Mouse (Mus musculus) adrenal gland, postnatal 4 days (tissue): ENCODE results near the gene Gpr176. TPM values are rescaled to one million over a fixed set of nuclear protein-coding genes. Genes with fewer than 3 reads are reported as not detected.

Experiments
- DNase-seq, 2 experiments: peaks; one replicate each; pipeline ENCODE4 v3.0.0; 2021 to 2022; ENCODE audit warnings: low spot score in 2 of 2, mixed read lengths in 2 of 2
- total RNA-seq, 2 experiments: library from RNA; stranded (reverse); gene quantifications; 2 replicates each; pipeline ENCODE4 v1.2.3; 2021

The Gpr176 gene
- total RNA-seq, 2 experiments from 2014 or later = 2.8 to 3.2 TPM

GRCm38 (mm10) chr2:118375522-118375921, 2.3 kb upstream of the Gpr176 start:
- no peak for DNase-seq

DNA sequence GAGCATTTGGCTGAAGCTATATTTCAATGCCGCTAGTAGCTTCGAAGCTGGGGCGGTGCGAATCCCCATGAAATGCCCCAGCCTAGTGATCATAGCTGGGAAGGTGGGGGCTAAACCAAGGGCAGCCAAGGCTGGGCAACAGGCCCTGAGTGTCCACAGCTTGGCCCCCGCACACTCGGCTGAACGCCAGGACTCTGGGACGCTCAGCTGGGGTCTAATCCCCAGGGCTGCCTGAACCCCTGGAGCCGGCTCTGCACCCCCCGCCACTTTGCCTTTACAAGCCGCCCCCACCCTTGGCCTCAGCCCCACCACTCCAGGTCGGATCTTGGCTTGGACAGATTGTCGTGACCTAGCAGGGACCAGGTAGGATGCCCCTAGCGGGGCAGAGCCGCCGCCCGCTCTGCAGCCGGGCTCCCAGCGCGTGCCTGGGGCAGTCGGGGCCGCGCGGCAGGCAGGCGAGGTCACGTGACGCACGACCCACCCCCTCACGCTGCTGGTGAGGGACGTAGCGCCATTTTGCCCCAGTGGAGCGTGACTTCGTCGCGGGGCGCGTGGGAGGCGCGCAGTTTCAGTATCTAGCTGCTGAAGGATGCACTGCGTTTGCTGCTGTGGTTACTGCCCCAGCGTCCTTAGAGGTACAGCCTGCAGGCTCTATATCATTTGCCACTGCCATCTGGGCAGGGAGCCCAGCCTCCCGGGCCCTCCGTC, 507 bp upstream of the Gpr176 start:
- DNase-seq = peak; percentile 43 to 47

GRCm38 (mm10) chr2:118372561-118372900, 688 bp downstream of the Gpr176 start:
- no peak for DNase-seq

DNA sequence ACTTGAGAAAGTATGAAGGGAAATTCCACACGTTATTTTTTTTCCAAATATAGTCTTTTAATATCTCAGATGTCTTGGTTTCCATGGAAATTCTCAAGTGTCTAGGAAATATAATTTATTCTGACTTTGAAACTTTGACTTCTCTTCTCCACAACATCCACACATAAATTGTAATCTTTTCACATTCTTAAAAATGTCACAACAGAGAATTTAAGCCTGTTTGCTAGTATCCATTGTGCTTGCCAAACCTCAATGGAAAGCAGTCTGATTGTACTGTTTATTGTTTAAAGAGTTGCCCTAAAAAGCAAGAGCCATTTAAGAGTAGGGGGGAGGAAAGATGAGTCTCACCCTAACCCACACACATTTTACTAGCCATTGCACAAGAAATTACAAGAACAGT, 1.4 kb downstream of the Gpr176 start:
- no peak for DNase-seq

DNA sequence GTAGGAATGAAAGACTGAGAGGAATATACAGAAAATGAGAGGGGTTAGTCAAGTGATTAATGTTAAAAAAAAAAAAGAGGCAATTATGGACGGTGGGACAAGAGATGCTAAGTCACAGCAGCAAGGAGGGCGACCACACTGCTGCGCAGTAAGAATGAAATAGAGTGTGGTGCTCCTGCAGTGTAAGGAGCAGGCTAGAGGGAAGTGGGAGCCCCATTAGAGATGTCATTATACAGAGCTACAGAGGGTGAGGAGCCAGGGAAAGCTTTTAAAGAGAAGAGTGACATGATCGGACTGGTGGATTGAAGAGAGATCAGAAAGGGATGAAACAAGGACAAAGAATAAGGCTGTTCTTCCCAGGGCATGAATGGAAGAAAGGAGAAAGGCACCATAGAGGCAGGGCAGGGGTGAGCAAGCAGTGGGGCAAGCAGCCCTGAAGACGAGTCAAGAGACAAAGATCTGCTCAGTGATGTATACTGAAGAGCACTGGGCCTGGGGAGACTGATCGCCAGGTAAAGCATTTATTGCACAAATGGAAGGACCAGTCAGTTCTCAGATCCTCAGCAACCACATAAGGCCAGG, 18.0 kb downstream of the Gpr176 start:
- DNase-seq = no peak

DNA sequence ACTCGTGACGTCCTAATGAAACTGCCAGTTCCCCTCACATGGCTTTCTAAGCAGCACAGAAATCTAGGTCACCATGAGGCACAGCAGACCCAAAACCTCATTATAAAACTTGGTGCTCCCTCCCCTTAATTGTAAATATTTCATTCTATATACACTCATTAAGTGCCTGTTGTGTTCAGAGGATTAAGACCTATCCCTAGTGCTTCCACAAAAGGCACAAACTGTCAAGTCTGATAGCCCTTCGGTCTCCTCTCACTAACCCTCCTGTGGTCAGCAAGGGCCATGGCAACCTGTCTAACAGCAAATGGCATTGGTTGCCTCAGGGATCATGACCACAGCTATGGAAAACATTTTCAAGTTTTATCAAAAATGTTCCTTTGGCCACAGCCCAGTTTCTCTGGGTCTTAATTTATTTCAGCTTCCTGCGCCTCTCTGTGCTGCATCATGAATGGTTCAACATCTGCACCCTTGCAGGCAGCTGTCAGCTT, 19.3 kb downstream of the Gpr176 start:
- no peak for DNase-seq

DNA sequence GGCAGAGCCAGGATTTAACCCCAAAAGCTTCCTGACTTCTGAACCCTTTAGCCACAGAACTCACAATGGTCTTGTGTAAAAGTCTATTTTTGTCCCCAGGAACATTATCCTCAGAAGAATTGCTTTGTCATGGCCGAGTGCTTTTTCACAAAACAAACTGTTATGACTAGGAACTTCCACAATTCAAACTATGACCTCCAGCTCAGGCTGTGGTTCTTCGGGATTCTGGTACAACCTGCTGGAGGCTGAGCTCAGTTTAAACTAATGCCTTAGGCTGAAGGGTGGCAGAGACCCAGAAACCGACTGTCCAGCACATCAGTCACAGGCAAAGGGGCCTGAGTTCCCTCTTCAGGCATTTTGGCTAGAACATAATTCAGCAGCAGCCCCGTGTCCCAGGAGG, 19.7 kb downstream of the Gpr176 start:
- DNase-seq = no peak

DNA sequence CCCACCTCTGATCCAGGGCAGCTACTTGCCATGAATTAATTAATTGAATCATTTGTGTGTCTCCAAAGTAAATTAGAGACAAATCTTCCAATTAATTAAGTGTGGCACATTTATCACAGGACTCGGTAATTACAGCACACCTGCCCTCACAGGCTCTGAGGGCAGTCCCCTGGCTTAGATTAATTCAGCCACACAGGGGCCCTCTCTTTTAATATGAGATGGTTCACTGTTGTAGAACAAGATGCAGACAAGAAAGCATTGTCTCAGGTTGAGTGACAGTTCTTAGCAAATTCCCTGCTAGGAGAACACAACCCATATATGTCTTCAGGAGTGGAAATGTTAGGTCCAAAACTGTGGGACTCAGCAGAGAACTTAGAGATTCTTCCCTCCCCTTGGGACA, 27.7 kb downstream of the Gpr176 start:
- DNase-seq = no peak

GRCm38 (mm10) chr2:118343897-118344296, 29.3 kb downstream of the Gpr176 start:
- no peak for DNase-seq

GRCm38 (mm10) chr2:118341295-118341694, 31.9 kb downstream of the Gpr176 start:
- no peak for DNase-seq

DNA sequence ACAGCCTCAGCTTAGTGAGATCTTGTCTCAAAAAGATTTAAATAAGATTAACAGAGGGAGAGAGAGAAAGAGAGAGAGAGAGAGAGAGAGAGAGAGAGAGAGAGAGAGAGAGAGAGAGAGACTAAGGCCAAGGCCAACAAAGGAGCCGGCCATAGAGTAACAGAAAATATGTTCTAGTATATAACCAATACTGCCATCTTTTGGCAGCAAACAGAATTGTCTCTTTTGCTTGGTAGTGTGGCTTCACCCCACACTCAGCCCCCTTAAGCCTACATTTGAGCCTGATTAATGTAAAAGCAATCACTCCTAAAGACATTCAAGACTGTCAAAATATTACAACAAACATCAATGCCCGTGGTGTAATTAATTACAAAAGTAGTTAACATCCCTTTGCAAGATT, 37.1 kb downstream of the Gpr176 start:
- DNase-seq = no peak

GRCm38 (mm10) chr2:118322663-118323062, 50.6 kb downstream of the Gpr176 start:
- no peak for DNase-seq

- DNase-seq = no peak
These were observed 51.4 kb downstream of the Gpr176 start for GRCm38 (mm10) chr2:118321804-118322203.

DNA sequence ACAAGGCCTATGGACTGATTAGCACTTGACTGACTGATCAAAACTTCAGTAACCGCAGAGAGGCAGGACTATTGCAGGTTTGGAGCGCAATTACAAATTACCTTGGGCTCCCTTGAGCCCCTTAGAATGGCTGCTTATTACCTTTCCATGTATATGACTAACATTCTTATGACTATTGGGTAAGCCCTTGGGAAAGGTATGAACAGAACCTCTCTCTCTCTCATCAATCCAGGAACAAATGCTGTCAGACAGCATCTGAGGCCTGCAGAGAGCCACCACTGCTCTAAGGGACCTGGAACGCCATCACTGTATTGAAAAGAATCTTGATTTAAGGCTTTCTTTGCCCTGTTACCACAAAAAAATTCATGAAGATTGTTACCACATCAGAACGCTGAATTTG, 52.1 kb downstream of the Gpr176 start:
- no peak for DNase-seq

GRCm38 (mm10) chr2:118320519-118320918, 52.7 kb downstream of the Gpr176 start:
- no peak for DNase-seq

DNA sequence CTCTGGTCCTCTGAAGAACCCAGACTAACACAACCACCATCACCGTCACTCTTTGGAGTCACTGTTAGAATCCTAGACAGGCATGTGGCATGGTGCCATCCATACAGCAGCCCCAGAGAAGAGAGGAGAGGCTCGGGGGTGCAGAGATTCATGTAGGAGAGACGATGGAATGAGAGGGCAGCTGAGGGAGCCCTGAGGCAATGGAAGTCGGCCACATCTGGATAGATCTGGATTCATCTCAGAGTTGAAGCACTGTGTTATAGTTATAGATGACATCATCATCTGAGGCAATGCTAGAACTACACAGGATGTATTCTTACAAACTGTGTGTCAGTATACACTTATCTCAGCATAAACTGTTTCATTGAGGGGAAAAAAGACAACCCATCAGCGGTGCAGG, 54.0 kb downstream of the Gpr176 start:
- no peak for DNase-seq

DNA sequence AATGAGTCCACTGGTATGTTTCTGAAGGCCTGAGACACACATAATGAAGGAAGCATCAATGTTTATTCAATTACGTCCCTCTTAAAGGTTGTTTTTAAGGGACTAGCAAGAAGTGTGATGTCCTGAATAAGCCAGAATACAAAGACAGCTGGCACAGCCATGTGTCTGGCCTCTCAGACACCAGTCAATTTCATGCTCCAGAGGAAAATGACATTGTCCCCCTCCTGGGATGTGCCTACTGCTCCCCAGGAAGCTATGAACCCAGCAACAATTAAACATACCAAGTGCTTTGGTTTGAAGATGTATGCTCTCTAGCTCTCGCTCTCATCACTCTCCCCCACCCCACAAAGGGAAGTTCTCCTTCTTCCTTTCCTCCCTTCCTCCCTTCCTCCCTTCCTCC, 56.3 kb downstream of the Gpr176 start:
- DNase-seq = no peak

DNA sequence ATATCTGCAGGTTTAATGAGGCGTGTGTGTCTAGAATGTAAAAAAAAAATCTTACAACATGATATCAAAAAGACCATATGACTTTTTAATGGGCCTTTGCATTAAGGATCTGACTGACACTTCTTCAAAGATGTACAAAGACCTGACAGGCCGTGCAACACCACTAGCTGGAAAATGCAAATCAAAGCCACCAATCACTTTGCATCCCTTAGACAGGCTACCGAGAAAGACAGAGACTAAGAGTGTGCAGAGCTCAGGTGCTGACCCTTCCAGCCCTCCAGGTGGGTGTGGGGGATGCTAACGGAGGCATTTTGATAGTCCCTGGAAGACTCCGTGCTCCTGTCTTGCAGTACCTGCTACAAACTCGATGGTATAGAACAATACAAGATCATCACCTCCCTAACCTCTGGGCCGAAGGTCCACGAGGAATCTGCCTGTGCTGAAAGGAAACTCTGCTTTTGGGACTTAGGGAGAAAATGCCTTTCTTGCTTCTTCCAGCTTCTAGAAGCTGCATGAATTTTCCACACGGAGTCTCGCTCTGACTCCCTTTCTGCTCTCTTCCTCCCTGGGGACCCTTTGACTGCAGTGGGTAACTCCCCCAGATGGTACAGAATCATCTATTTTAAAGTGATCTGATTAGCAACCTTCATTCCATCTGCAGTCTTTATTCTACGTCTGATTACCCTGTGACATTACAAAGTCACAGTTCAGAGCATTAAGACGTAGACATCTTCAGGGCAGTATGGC, 57.4 kb downstream of the Gpr176 start:
- DNase-seq = no peak

GRCm38 (mm10) chr2:118307561-118307960, 65.7 kb downstream of the Gpr176 start:
- no peak for DNase-seq

- DNase-seq = no peak
These were observed 66.3 kb downstream of the Gpr176 start for GRCm38 (mm10) chr2:118306966-118307365.

DNA sequence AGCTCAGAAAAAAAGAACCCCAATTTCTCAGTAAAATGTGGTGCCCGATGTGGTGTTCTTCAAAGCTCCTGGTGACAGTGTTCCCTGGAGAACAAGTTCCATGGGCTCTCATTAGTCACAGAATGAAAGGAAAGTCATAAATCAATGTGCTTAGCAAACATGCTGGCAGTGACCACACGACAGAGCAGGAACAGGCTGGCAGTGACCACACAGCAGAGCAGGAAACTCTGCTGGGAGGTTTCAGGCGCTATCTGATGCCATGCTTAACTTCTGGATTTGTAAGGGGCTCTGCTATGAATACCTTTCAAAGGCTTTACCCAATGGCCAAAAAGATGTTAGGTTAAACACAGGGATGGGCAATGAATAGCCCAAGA, 66.7 kb downstream of the Gpr176 start:
- DNase-seq = no peak

DNA sequence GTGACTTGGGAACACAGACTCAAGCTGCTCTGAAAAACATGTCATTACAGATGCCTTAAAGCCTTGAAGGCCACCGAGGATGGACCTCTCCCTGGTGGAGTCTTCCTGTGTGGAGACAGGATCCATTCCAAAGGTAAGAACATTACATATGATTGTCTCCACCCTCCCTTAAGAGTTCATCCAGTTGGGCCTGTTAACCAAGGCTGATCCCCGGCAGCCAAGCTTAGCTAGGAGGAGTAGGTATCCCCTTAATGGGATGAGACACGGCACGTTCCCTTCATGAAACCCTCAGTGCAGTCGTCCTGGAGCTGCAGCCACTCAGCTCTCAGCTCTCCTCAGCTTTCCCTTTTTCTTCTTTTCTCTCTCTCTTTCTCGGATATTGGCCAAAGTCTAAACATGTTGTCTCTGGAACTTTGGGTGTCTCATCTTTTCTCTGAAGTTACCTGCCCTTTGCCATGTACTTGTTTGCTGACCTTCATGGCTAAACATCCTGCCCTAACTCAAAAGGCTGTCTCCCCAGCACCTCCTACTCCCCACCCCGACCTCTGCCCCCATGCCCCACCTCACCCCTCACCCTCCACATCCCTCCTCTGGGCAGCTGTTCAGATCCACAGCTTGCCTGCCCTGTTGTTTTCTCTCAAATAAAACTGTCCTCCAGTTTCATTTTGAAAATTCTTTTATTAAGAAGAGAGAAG, 67.2 kb downstream of the Gpr176 start:
- no peak for DNase-seq
